Mouse (Mus musculus) stomach, embryonic 14.5 days (tissue): ENCODE measurements around the gene Dlst. TPM values are rescaled to one million over a fixed set of nuclear protein-coding genes. Genes with fewer than 3 reads are reported as not detected.

Experiments used
- polyA plus RNA-seq: library from polyadenylated mRNA; unstranded; fragments of >200 nt; fragmentation: Nextera tagmentation; extraction: Ambion mirVana; gene quantifications from 2 replicates; pipeline ENCODE4 v1.2.1, GENCODE M21; 2014

Dlst gene
- polyA plus RNA-seq, 1 experiment from 2014 or later: 102 TPM

Other genes starting within 250 kb of the Dlst start
- gene Ltbp2, start 234.3 kb upstream of the Dlst start, polyA plus RNA-seq: 0.36 and 0.45 TPM in 2 replicates
- gene Fcf1, start 139.9 kb upstream of the Dlst start, polyA plus RNA-seq: 145 and 147 TPM in 2 replicates
- gene Arel1, start 139.9 kb upstream of the Dlst start, polyA plus RNA-seq: 15.1 and 15.3 TPM in 2 replicates
- 50.8 and 54.5 TPM in 2 replicates for gene Ylpm1, start 114.5 kb upstream of the Dlst start, polyA plus RNA-seq
- 4.4 and 5.3 TPM in 2 replicates for gene Prox2, start 74 bp upstream of the Dlst start, polyA plus RNA-seq
- gene Rps6kl1, start 40.4 kb downstream of the Dlst start, polyA plus RNA-seq: 1.5 and 1.8 TPM in 2 replicates
- 18.2 and 21.8 TPM in 2 replicates for gene Pgf, start 67.0 kb downstream of the Dlst start, polyA plus RNA-seq
- 81.1 and 82.5 TPM in 2 replicates for gene Eif2b2, start 108.6 kb downstream of the Dlst start, polyA plus RNA-seq
- 9.0 and 9.8 TPM in 2 replicates for gene Mlh3, start 159.8 kb downstream of the Dlst start, polyA plus RNA-seq
- 45.2 and 56.8 TPM in 2 replicates for gene Acyp1, start 177.6 kb downstream of the Dlst start, polyA plus RNA-seq
- 2.0 and 2.8 TPM in 2 replicates for gene Zc2hc1c, start 177.8 kb downstream of the Dlst start, polyA plus RNA-seq
- gene Nek9, start 228.5 kb downstream of the Dlst start, polyA plus RNA-seq: 20.3 and 20.4 TPM in 2 replicates